Mouse (Mus musculus) adrenal gland, postnatal 25 days (tissue): ENCODE results near the gene Epn1. TPM values are rescaled to one million over a fixed set of nuclear protein-coding genes. Genes with fewer than 3 reads are reported as not detected.
A peak's percentile ranks its signal among the peaks of the same experiment; 100 is the strongest.

ENCODE experiments used
- DNase-seq: peaks from one replicate; pipeline ENCODE4 v3.0.0; 2021; ENCODE audit warnings: mixed read lengths
- long read RNA-seq: library from polyadenylated mRNA; stranded (forward); transcript quantifications from one replicate; pipeline ENCODE4 v2.0.0, GENCODE M21; 2021
- total RNA-seq: library from RNA; stranded (reverse); gene quantifications from 2 replicates; pipeline ENCODE4 v1.2.3, GENCODE M21; 2021

Gene Epn1
- 140 and 152 TPM in 2 replicates for total RNA-seq
- long read RNA-seq, partial matches to known transcripts = 2 of 31 reads
- long read RNA-seq, other reads (novel, unspliced or antisense) = 28 of 31 reads

GRCm38 (mm10) chr7:5080010-5080751 is at the start of gene Epn1:
Gene Epn1, plus strand, starts transcription at chr7:5080235.
- peak; percentile 96 for DNase-seq

DNA sequence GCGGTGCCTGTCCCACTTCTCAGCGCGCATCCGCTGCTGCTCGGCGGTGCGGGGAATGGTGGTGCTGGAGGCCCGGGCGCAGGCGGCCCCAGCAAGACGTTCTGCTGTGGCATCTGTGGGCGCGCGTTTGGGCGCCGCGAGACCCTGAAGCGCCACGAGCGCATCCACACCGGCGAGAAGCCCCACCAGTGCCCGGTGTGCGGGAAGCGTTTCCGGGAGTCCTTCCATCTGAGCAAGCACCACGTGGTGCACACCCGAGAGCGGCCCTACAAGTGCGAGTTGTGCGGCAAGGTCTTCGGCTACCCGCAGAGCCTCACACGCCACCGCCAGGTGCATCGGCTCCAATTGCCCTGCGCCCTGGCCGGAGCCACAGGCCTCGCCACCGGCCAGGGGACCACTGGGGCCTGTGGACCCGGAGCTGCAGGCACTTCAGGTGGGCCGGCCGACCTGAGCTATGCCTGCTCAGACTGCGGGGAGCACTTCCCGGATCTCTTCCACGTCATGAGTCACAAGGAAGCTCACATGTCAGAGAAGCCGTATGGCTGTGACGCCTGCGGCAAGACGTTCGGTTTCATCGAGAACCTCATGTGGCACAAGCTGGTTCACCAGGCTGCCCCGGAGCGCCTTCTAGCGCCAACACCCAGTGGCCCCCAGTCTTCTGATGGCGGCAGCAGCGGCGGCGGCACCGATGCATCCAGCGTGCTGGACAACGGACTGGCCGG is 49.3 kb upstream of the Epn1 start:
- no peak for DNase-seq

GRCm38 (mm10) chr7:5031496-5031895 is 48.5 kb upstream of the Epn1 start:
- DNase-seq = no peak

- DNase-seq = no peak
Observed at GRCm38 (mm10) chr7:5033818-5034217, 46.2 kb upstream of the Epn1 start, which contains the start of gene 4632433K11Rik. Gene 4632433K11Rik, plus strand, starts transcription at chr7:5034118.

DNA sequence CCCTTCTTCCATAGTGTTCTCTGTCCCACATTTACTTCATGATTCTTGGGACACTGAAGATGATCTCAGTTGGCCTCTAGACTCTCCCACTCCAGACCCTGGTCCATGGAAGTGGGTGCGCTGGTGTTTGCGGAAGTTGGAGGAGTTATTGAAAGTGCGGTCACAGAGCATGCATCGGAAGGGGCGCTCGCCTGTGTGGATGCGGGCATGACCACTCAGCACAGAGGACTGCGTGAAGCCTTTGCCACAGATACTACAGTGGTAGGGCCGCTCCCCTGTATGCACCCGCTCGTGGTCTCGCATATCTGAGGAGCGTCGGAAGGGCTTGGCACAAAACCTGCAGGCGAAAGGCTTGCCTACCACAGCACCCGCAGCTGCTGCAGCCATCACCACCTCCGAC is 44.4 kb upstream of the Epn1 start:
- no peak for DNase-seq

GRCm38 (mm10) chr7:5036136-5036535 is 43.9 kb upstream of the Epn1 start:
- DNase-seq = no peak

GRCm38 (mm10) chr7:5037026-5037425 is 43.0 kb upstream of the Epn1 start:
- no peak for DNase-seq

GRCm38 (mm10) chr7:5037467-5037866 is 42.6 kb upstream of the Epn1 start:
- DNase-seq = no peak

- DNase-seq = peak; percentile 92
Observed at GRCm38 (mm10) chr7:5038109-5038732, 41.8 kb upstream of the Epn1 start, which contains the start of gene Zfp784. Gene Zfp784, minus strand, starts transcription at chr7:5038446.

DNA sequence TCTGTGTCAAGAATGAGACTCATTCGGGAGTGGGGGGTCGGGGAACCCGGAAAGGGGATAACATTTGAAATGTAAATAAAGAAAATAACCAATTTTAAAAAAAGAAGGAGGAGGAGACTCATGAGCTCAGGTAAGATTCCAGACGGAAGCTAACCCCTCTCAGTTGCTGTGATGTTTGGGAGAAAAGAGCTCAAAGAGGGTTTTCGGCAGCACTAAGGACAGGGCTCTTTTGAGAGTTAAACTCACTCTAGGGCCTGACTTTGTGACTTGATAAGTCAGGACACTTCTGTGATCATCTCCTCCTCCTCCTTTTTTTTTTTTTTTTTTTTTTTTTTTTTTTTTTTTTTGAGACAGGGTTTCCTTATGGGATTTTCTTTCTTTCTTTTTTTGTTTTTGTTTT is 41.1 kb upstream of the Epn1 start:
- DNase-seq = no peak

GRCm38 (mm10) chr7:5044981-5045380 is 35.1 kb upstream of the Epn1 start:
- DNase-seq = no peak

DNA sequence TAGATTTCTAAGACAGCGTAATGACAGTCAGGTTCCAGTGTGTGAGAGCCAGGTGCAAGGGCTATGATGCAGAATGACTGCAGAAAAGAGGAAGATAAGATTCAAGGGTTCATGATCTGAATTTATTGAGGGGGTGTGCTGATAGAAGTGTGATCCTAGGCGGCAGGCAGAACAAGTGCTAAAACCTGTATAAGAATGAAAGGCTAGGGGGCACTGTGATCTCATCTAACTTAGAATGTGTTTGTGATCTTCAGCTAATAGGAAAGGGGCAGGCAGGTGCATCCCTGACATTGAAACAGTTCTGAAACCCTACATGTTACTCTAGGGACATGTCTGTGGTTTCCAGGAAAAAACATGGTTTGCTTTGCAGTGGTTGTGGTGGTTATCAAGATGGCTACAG is 33.9 kb upstream of the Epn1 start:
- no peak for DNase-seq

DNA sequence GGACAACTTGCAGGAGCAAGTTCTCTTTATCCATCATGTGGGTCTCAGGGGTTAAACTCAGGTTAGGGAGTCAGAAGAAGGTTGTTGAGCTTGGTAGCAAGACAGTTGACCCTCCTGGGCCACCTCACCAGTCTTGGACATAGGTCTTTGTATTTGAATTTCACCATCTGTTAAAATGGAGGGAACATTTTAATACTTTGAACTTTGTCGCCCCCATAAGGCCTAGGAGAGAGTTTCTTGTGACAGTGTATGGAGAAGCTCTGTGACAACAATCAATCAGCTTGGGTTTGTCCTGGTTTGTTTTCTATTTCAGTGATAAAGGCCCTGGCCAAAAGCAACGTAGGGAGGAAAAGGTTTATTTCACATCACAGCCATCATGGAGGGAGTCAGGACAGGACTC is 32.7 kb upstream of the Epn1 start:
- no peak for DNase-seq

DNA sequence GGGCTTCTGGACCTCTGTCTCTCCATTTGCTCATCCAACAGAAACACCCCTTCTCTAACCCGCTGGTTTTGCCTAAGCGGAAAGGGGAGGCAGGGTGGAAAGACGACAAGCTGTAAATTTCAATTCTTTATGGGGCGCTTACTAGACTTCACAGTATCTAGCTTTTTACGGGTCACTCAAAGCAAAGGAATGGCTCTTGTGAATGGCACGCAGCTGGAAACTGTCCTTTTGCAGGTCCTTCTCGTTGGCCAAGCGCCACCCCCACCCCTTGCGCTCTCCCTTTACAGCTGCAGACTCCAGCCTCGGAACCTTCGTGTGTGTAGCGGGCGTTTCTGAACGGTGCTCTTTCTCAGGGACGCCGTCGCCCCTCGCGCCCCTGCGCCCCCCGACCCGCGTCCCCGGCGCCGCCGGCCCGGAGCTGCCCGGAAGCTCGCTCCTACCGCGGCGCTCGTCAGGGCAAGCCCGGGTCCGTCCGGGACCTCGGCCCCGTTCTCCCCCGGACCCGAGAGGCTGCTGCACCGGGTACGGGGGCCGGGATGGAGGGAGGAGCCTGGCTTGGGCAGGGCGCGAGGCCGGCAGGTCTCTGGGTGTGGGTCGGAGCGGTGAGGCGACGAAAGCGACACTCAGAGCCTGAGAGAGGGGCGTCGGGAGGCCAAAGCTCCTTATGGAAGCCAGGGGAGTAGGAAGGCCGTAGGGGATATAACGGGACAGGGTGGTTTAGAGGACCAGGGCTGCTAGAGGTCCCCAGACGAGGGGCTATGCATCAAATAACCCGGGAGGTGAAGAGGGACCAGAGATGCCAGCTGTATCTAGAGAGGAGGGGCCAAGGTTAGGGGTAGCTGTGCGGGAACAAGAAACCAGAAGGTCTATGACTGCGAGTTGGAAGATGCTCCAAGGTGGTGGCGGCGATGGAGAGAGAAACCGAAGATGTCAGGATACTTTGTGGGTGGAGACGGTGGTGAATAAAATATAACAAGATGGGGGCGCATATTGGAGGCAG is 28.5 kb upstream of the Epn1 start, which contains the start of gene Zfp580:
Zfp580 (plus strand) TSS at position 346 of the 1,000 bp plus-strand sequence.
- DNase-seq = peak; percentile 78

GRCm38 (mm10) chr7:5052438-5052837 is 27.6 kb upstream of the Epn1 start:
- no peak for DNase-seq

- no peak for DNase-seq
Observed at GRCm38 (mm10) chr7:5052931-5053343, 27.1 kb upstream of the Epn1 start.

DNA sequence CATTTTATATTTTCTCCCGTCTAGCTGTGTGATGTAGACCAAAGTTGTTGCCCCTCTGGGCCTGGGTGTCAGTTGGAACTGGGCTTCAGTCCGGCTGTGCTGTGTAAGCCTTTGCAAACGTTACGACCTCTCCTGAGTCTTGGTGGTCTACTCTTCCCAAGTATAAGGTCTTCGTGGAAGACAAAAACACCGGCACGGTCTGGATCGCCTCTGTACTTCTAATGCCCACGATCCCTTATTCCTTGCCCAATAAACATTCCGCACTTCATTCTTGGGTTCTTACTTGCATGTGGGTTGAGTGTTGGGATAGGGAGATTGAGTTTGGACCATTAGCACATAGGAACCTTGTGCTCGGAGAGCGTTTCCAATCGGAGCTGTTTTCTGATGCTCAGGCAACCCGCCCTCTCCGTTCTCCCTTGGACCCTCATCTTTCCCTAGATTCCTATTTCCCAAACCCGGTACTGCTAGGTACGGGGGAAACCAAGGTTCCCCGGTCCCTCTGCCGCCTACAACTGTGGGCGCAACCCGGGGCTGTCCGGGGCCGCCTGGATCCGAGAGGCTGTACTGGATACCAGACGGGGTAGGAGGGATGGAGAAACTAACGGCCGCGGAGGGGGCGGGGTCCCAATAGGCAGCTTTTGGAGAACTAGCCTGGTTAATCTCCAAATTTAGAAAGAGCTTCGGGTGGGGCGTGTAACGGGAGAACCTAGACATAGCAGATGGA is 26.4 kb upstream of the Epn1 start:
- no peak for DNase-seq

DNA sequence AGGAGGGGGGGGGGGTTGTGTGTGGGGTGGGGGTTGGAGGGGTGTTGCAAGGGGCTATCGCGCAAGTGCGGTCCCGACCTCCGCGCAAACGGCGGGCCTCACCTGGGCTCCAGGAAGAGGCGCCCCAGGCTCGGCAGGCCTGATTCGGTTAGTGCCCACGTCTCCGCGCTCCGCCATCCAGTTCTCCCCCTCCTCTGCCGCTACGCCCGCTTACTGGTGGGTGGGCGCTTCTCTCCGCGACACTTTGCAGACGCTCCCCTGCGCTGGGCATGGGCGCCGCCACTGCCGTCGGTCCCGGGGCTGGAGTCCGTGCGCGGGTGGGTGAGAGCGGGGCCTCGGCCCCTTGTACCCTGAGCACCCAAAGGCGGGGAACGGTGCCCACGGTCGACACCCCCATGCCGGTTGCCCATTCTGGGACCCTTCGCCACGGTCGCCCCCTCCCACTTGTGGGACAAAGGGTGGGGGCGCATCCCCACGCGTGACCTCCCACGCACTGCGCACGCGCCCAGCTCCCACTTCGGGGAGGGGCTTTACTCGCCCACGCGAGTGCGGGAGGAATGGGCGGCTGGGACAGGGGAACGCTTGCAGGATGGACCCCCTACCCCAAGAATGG is 23.3 kb upstream of the Epn1 start:
- DNase-seq = no peak

DNA sequence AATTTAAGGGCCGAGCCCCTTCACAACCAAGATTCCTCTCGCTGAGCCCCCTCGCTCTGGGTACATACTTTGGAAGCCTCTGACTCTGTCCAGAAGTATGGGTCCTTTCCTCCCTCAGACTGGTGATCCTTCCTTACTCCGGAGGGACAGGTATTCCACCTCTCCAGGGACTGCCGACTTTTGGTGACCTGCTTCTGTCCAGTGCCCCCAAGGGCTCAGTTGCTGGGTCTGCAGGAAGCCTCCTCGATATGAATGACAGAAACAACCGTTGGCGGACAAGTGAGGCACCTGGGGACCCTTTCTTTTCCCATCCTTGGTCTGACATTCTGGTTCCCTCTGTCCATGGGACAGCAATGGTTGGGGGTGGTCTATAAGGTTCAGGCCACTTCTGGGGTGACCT is 22.7 kb upstream of the Epn1 start:
- no peak for DNase-seq

DNA sequence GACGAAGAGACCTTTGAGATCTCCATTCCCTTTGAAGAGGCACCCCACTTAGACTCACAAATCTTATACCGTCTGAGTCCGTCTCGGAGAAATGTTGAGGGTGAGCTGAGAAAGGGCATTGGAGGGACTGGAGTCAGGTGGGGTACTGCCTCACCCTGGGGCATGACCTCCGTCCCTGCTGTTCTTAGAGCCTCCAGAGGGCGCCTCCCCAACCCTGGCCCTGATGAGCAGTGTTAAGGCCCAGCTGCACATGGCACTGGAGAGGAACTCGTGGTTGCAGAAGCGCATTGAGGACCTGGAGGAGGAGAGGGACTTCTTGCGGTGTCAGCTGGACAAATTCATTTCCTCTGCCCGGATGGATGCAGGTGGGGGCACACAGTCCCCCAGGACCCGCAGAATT is 22.2 kb upstream of the Epn1 start:
- no peak for DNase-seq

DNA sequence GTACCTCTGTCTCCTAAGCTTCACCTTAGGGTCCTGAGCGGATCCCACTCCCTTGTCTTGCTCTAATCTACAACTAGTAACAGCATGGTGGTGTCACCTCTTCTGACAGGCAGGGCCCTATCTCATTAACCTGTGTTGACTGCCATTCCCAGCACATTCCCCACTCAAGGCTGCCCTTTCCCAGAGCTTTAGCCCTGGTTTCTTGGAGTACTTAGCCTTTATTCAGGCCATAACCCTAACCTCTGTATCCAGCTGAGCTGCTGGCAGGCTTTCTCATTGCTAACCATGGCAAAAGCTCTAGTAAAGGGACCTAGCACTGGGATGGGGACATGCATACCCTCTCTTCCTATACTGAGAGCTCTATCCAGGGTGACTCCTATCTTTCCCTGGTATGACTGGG is 21.4 kb upstream of the Epn1 start:
- DNase-seq = no peak
